Mouse (Mus musculus) neural tube, embryonic 14.5 days (tissue): ENCODE data around the gene Zbtb18. TPM values are rescaled to one million over a fixed set of nuclear protein-coding genes. Genes with fewer than 3 reads are reported as not detected.

ENCODE experiments used
- ATAC-seq: fragments of 200-750 bp; cut with Nextera tagmentation; 2 replicates; pipeline ENCODE4 v1.8.0; 2017; ENCODE audit warnings: low read depth, mild to moderate bottlenecking, moderate TSS enrichment, moderate library complexity
- H3K27ac ChIP-seq: fragments of 300-500 bp; sonication (generic); 2 replicates; pipeline ENCODE4 v1.5.1; 2014; ENCODE audit warnings: low read depth, mild to moderate bottlenecking, control low read depth, low read length, moderate library complexity, mixed read lengths
- H3K27me3 ChIP-seq: fragments of 300-500 bp; sonication (generic); 2 replicates; pipeline ENCODE4 v1.6.1; 2014; ENCODE audit warnings: low read length; ENCODE audit not compliant: control insufficient read depth, insufficient read depth
- H3K36me3 ChIP-seq: fragments of 300-500 bp; sonication (generic); 2 replicates; pipeline ENCODE4 v1.6.1; 2014; ENCODE audit warnings: low read length, mixed read lengths; ENCODE audit not compliant: control insufficient read depth, insufficient read depth
- H3K4me1 ChIP-seq: fragments of 300-500 bp; sonication (generic); 2 replicates; pipeline ENCODE4 v1.6.1; 2014; ENCODE audit warnings: low read length; ENCODE audit not compliant: control insufficient read depth, insufficient read depth
- H3K4me2 ChIP-seq: fragments of 300-500 bp; sonication (generic); 2 replicates; pipeline ENCODE4 v1.6.1; 2014; ENCODE audit warnings: mild to moderate bottlenecking, low read depth, low read length, control low read depth
- H3K4me3 ChIP-seq: fragments of 300-500 bp; sonication (generic); 2 replicates; pipeline ENCODE4 v1.5.1; 2014; ENCODE audit warnings: low read depth, low read length, control low read depth, mixed read lengths
- H3K9ac ChIP-seq: fragments of 300-500 bp; sonication (generic); replicated peaks from 2 replicates; pipeline ENCODE4 v1.6.1; 2014; ENCODE audit warnings: low read depth, mild to moderate bottlenecking, control low read depth, low read length, mixed read lengths
- H3K9me3 ChIP-seq: fragments of 300-500 bp; sonication (generic); 2 replicates; pipeline ENCODE4 v1.6.1; 2016; ENCODE audit warnings: low read length; ENCODE audit not compliant: control insufficient read depth
- WGBS: fragments of 180-500 bp; shearing (Covaris S2); extraction: QIAGEN DNeasy Blood & Tissue Kit; methylation state at CpG from one replicate; pipeline ENCODE4 v1.1.7; 2014; 5-methylcytosine and 5-hydroxymethylcytosine counted together
- polyA plus RNA-seq: library from polyadenylated mRNA; unstranded; fragments of >200 nt; fragmentation: Nextera tagmentation; extraction: Ambion mirVana; gene quantifications from 2 replicates; pipeline ENCODE4 v1.2.1, GENCODE M21; 2014

Gene Zbtb18
- polyA plus RNA-seq, 1 experiment from 2014 or later = 6.7 TPM

GRCm38 (mm10) chr1:177451991-177452431 is 9.9 kb downstream of the Zbtb18 start:
- WGBS = 32% methylated on average over 4 of the region's 4 CpGs

GRCm38 (mm10) chr1:177452987-177453386 is 10.8 kb downstream of the Zbtb18 start:
- H3K27ac ChIP-seq = no peak overlapping the region

More at GRCm38 (mm10) chr1:177451991-177452431, 9.9 kb downstream of the Zbtb18 start:
- Histone ChIP-seq H3K27ac (no peak overlapping the region), H3K9me3 (no peaks in the 10 kb centered on the region), H3K27me3 (no peaks in the 10 kb centered on the region), H3K36me3 (no peaks in the 10 kb centered on the region; the same call in 1 of the 2 replicates), H3K9ac (no peak overlapping the region), H3K4me1 (peaks cover 14% of the 10 kb centered on the region), H3K4me3 (no peak overlapping the region), H3K4me2 (no peak overlapping the region)
- no peak for ATAC-seq

GRCm38 (mm10) chr1:177453806-177454205 is 11.7 kb downstream of the Zbtb18 start:
- H3K27me3 ChIP-seq = no peaks in the 10 kb centered on the region
- 7% methylated on average over 8 of the region's 8 CpGs for WGBS
- H3K4me1 ChIP-seq = no peaks in the 10 kb centered on the region
- no peaks in the 10 kb centered on the region for H3K36me3 ChIP-seq
- H3K27ac ChIP-seq = no peak overlapping the region
- H3K9ac ChIP-seq = no peak overlapping the region
- no peak overlapping the region for H3K4me3 ChIP-seq
- ATAC-seq = no peak
- H3K4me2 ChIP-seq = no peak overlapping the region
- no peaks in the 10 kb centered on the region for H3K9me3 ChIP-seq

More at GRCm38 (mm10) chr1:177452987-177453386, 10.8 kb downstream of the Zbtb18 start:
- H3K36me3 ChIP-seq = no peaks in the 10 kb centered on the region; the same call in 1 of the 2 replicates
- H3K4me1 ChIP-seq = peaks cover 4% of the 10 kb centered on the region; the same call in 1 of the 2 replicates
- no peak overlapping the region for H3K4me2 ChIP-seq
- no peaks in the 10 kb centered on the region for H3K9me3 ChIP-seq
- no peak for ATAC-seq
- H3K4me3 ChIP-seq = no peak overlapping the region
- no peaks in the 10 kb centered on the region for H3K27me3 ChIP-seq
- H3K9ac ChIP-seq = no peak overlapping the region
- 69% methylated on average over 5 of the region's 5 CpGs for WGBS

DNA sequence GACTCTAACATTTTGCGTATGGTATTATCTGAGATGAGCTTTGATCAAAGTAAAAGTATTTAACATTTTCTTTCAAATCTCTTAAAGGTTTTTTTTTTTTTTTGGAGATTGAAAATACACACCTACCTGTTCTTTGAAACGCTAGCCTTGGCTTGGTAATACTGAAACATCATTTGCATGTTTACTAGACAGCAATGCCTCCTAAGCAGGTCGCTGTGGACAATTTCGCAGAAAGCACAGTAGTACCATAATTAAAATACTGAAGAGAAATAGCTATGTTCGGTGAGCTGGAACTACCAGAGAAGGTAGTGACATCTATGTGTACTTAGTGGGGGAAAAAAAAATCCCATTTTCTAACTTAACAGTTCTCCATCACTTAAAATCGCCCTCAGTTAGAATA is 12.3 kb downstream of the Zbtb18 start:
- Histone ChIP-seq H3K4me1 (no peaks in the 10 kb centered on the region), H3K4me3 (no peak overlapping the region), H3K4me2 (no peak overlapping the region), H3K27ac (no peak overlapping the region), H3K9ac (no peak overlapping the region), H3K27me3 (no peaks in the 10 kb centered on the region), H3K9me3 (no peaks in the 10 kb centered on the region), H3K36me3 (no peaks in the 10 kb centered on the region)
- no peak for ATAC-seq
- 83% methylated on average over 6 of the region's 6 CpGs for WGBS

- Histone ChIP-seq H3K4me3 (no peak overlapping the region), H3K9ac (no peak overlapping the region), H3K9me3 (no peaks in the 10 kb centered on the region), H3K27ac (no peak overlapping the region), H3K4me1 (no peaks in the 10 kb centered on the region), H3K27me3 (no peaks in the 10 kb centered on the region), H3K36me3 (no peaks in the 10 kb centered on the region), H3K4me2 (no peak overlapping the region)
- ATAC-seq = no peak
- 87% methylated on average over 5 of the region's 5 CpGs for WGBS
Observed at GRCm38 (mm10) chr1:177455466-177455865, 13.3 kb downstream of the Zbtb18 start.

DNA sequence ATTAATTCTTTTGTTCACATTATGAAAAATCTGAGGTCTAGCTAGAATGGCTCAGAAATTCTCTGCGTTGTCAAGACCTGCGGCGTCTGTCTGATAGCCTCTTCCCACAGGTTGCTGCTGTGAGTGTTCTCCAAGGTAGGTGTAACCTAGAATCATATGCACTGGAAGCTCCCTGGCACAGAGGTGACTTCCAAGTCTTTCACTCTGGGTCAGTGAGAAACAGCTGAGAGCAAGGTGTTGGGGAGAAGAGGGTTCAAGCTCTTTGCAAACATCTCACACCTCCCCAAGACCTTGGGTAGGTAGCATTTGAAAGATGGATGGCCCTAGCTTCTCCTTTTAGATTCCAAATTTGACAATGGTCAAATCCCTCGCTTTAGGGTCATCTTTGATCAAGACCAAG is 14.1 kb downstream of the Zbtb18 start:
- Histone ChIP-seq H3K27me3 (no peaks in the 10 kb centered on the region), H3K9me3 (no peaks in the 10 kb centered on the region), H3K9ac (no peak overlapping the region), H3K4me2 (no peak overlapping the region), H3K27ac (no peak overlapping the region), H3K4me1 (no peaks in the 10 kb centered on the region), H3K36me3 (no peaks in the 10 kb centered on the region), H3K4me3 (no peak overlapping the region)
- WGBS = 90% methylated on average over 4 of the region's 4 CpGs
- ATAC-seq = no peak

DNA sequence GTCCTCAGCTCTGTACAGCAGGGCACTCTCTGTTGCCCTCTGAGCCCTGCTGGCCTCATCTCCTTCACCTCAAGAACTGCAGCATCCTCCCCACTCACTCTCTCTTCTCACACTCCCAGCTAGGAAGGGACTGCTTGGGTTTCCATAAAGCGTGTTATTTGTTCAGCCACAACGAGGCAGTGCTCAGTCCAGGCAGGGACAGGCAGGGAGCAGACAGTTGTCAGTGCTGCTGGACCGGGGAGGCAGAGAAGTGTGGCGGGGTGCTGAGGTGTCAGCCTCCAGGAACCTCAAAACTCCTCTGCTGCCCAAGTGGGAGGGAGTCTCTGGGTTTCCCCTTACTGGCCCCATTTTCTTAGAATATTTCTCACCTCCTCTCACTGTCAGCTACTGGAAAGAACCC is 14.6 kb downstream of the Zbtb18 start:
- Histone ChIP-seq H3K27ac (no peak overlapping the region), H3K4me3 (no peak overlapping the region), H3K9ac (no peak overlapping the region), H3K4me1 (no peaks in the 10 kb centered on the region), H3K27me3 (no peaks in the 10 kb centered on the region), H3K4me2 (no peak overlapping the region), H3K9me3 (no peaks in the 10 kb centered on the region), H3K36me3 (no peaks in the 10 kb centered on the region)
- no peak for ATAC-seq
- 48% methylated on average over 4 of the region's 4 CpGs for WGBS

GRCm38 (mm10) chr1:177457981-177458380 is 15.8 kb downstream of the Zbtb18 start:
- H3K9ac ChIP-seq = no peak overlapping the region
- H3K36me3 ChIP-seq = no peaks in the 10 kb centered on the region
- H3K9me3 ChIP-seq = no peaks in the 10 kb centered on the region
- H3K27ac ChIP-seq = no peak overlapping the region
- no peaks in the 10 kb centered on the region for H3K4me1 ChIP-seq
- H3K4me3 ChIP-seq = no peak overlapping the region
- no peaks in the 10 kb centered on the region for H3K27me3 ChIP-seq
- WGBS = 87% methylated on average over 6 of the region's 6 CpGs
- ATAC-seq = no peak
- H3K4me2 ChIP-seq = no peak overlapping the region

DNA sequence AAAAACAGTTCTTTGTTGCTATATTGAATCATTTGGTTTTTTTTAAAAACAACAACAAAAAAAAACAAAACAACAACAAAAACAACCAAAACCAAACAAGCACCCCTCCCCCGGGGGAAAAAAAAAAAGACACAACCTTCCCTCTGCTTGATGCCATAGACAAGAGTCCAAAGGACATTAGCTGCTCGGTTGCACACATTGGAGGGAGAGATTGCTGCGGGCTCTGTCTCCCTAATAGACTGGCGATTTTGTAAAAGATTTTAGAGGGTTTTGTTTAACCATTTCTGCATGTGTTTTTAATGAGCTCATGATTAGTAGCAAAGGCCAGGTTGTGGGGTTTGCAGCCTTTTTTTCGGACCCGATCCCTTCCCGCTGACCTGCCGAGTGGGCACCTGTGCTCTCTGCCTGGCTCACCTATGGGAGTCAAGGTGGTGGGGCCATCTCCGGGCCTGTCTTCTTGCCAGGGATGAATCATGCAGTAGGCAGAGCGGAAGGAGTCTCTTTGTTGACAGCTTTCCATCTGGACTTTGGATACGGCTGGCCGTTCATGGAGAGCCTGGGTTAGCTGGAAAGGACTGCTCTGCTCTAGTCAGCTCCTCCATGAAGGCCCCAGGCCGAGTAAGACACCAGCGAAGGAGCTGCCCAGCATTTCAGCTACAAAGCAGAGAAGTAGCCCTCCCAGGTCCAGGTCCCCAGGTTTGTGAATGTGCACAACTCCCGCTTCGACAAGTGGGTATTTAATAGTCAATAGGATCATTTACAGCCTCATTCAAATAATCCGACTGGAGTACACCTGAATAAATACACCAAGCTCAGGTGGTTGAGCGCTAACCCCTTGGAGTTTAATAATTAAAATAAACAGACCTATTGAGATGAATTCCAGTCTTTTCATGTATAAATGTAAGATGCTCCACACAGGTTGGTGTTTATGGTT is 16.6 kb downstream of the Zbtb18 start:
- no peaks in the 10 kb centered on the region for H3K4me1 ChIP-seq
- H3K9me3 ChIP-seq = no peaks in the 10 kb centered on the region
- no peak overlapping the region for H3K4me3 ChIP-seq
- H3K27me3 ChIP-seq = no peaks in the 10 kb centered on the region
- H3K9ac ChIP-seq = no peak overlapping the region
- no peaks in the 10 kb centered on the region for H3K36me3 ChIP-seq
- no peak; the same call in 1 of the 2 replicates for ATAC-seq
- H3K27ac ChIP-seq = no peak overlapping the region
- WGBS = 58% methylated on average over 18 of the region's 18 CpGs
- H3K4me2 ChIP-seq = no peak overlapping the region
